8 mouse cellular contexts compared by ENCODE assay signal in genomic region chr16:22265849-22266376, GRCm38 (mm10). TPM values are rescaled to one million over a fixed set of nuclear protein-coding genes. Genes with fewer than 3 reads are reported as not detected.
DNase-seq lines count a peak whose midpoint lies in the region; ATAC-seq and TF ChIP-seq lines count a peak whose summit lies in the region.

Gene Tra2b (minus strand): TSS chr16:22266005.

- peak; percentile 96 for TF ChIP-seq POLR2A in liver, adult 2 months (IDR thresholded peaks at IDR 0.05; ENCODE audit: extremely low read depth, insufficient read depth, low read length)
- TF ChIP-seq POLR2A in myocyte (IDR thresholded peaks at IDR 0.05; ENCODE audit: insufficient read length, low read depth), result peak; percentile 87

- H3K4me3 ChIP-seq in heart, embryonic 11.5 days (ENCODE audit: low read depth, low read length), result peak within 1 kb of the TSS; percentile 98
- H3K4me3 ChIP-seq in kidney, embryonic 16.5 days (ENCODE audit: low read length), result peak within 1 kb of the TSS; percentile 100
- H3K4me3 ChIP-seq in liver, adult 2 months (ENCODE audit: insufficient read depth, low read depth, low read length), result peak within 1 kb of the TSS; percentile 92
- peak within 1 kb of the TSS; percentile 95 for H3K4me3 ChIP-seq in myocyte

- WGBS in heart, embryonic 11.5 days (ENCODE audit: insufficient replicate concordance), result under 1% methylated on average over 38 of the region's 38 CpGs
- WGBS in kidney, embryonic 16.5 days, result 0% methylated on average over 37 of the region's 38 CpGs
- WGBS in liver, adult 2 months, result under 1% methylated on average over 38 of the region's 38 CpGs

- H3K9ac ChIP-seq in heart, embryonic 11.5 days (ENCODE audit: low read depth, low read length), result peak within 1 kb of the TSS; percentile 97
- H3K9ac ChIP-seq in kidney, embryonic 16.5 days (replicated peaks; ENCODE audit: low read length), result peak within 1 kb of the TSS; percentile 99
- peak within 1 kb of the TSS; percentile 89 for H3K9ac ChIP-seq in liver, adult 2 months (ENCODE audit: low read depth, low read length)

- ATAC-seq in erythroblast, adult 5-6 weeks (replicated peaks; ENCODE audit: low FRiP score, poor library complexity, severe bottlenecking), result peak; percentile 96
- peak; percentile 96 for ATAC-seq in heart, embryonic 11.5 days (replicated peaks; ENCODE audit: insufficient number of reproducible peaks, low FRiP score, low TSS enrichment)
- peak; percentile 99 for ATAC-seq in kidney, embryonic 16.5 days (ENCODE audit: low FRiP score, low TSS enrichment)

- peak; percentile 96 to 97 for DNase-seq in B cell, adult 2 months
- peak; percentile 99 for DNase-seq in brain, adult 2 months (ENCODE audit: low read depth, low spot score)
- DNase-seq in liver, adult 2 months (ENCODE audit: extremely low read depth, low read depth, low spot score), result peak; percentile 89
- DNase-seq in splenic B cell, adult 2 months (ENCODE audit: low read depth, low spot score), result peak; percentile 99

- no peaks in the 10 kb centered on the region for H3K36me3 ChIP-seq in heart, embryonic 11.5 days (ENCODE audit: control insufficient read depth, insufficient read depth, low read length)
- H3K36me3 ChIP-seq in kidney, embryonic 16.5 days (ENCODE audit: insufficient read depth, low read length), result no peaks in the 10 kb centered on the region
- no peaks in the 10 kb centered on the region for H3K36me3 ChIP-seq in liver, adult 2 months (ENCODE audit: control insufficient read depth, insufficient read depth, low read length)
- H3K36me3 ChIP-seq in myocyte (ENCODE audit: control insufficient read depth, insufficient read depth), result no peaks in the 10 kb centered on the region
- no peaks in the 10 kb centered on the region for H3K36me3 ChIP-seq in splenic B cell, adult 2 months (ENCODE audit: control insufficient read depth, insufficient read depth, low read length, poor library complexity, severe bottlenecking)

- H3K27me3 ChIP-seq in heart, embryonic 11.5 days (ENCODE audit: control insufficient read depth, insufficient read depth, low read length), result no peaks in the 10 kb centered on the region
- no peaks in the 10 kb centered on the region for H3K27me3 ChIP-seq in kidney, embryonic 16.5 days (ENCODE audit: insufficient read depth, low read length)
- H3K27me3 ChIP-seq in liver, adult 2 months (ENCODE audit: control insufficient read depth, insufficient read depth, low read length), result no peaks in the 10 kb centered on the region
- no peaks in the 10 kb centered on the region for H3K27me3 ChIP-seq in myocyte (ENCODE audit: control insufficient read depth, insufficient read depth, insufficient read length)
- H3K27me3 ChIP-seq in splenic B cell, adult 2 months (ENCODE audit: control insufficient read depth, insufficient read depth, low read length, poor library complexity, severe bottlenecking), result no peaks in the 10 kb centered on the region

- peak within 1 kb of the TSS; percentile 98 for H3K27ac ChIP-seq in heart, embryonic 11.5 days (ENCODE audit: low read depth, low read length)
- peak within 1 kb of the TSS; percentile 98 for H3K27ac ChIP-seq in kidney, embryonic 16.5 days (ENCODE audit: low read length)
- peak within 1 kb of the TSS; percentile 80 for H3K27ac ChIP-seq in liver, adult 2 months (replicated peaks; ENCODE audit: insufficient read depth, low read depth, low read length)

- H3ac ChIP-seq in myocyte (ENCODE audit: control insufficient read depth, insufficient read length), result peak within 1 kb of the TSS; percentile 68

- H3K4me1 ChIP-seq in heart, embryonic 11.5 days (ENCODE audit: control insufficient read depth, insufficient read depth, low read length), result peaks cover 15% of the 10 kb centered on the region
- H3K4me1 ChIP-seq in kidney, embryonic 16.5 days (ENCODE audit: insufficient read depth, low read length), result peaks cover 19% of the 10 kb centered on the region
- H3K4me1 ChIP-seq in liver, adult 2 months (ENCODE audit: control insufficient read depth, insufficient read depth, low read length), result peaks cover 7% of the 10 kb centered on the region; the same call in 1 of the 2 replicates

- TF ChIP-seq CTCF in liver, adult 2 months (IDR thresholded peaks at IDR 0.05; ENCODE audit: low read depth, low read length), result no peak

- H3K9me3 ChIP-seq in heart, embryonic 11.5 days (replicated peaks; ENCODE audit: control insufficient read depth, low read length), result no peaks in the 10 kb centered on the region
- no peaks in the 10 kb centered on the region for H3K9me3 ChIP-seq in kidney, embryonic 16.5 days (ENCODE audit: low read length)

- H3K4me2 ChIP-seq in heart, embryonic 11.5 days, result peak within 1 kb of the TSS; percentile 87
- H3K4me2 ChIP-seq in kidney, embryonic 16.5 days (replicated peaks; ENCODE audit: low read depth, low read length), result peak within 1 kb of the TSS; percentile 71
- H3K4me2 ChIP-seq in myocyte (ENCODE audit: low read depth), result peak within 1 kb of the TSS; percentile 96

- peaks cover 6% of the 10 kb centered on the region; the same call in 1 of the 2 replicates for H3K79me2 ChIP-seq in liver, adult 2 months (ENCODE audit: control insufficient read depth, insufficient read depth, low read length)
- H3K79me2 ChIP-seq in myocyte (ENCODE audit: control insufficient read depth, insufficient read depth), result peaks cover 51% of the 10 kb centered on the region

TF ChIP-seq in myocyte, 11 proteins besides CTCF, POLR2A, EP300 and RAD21:
- no peak for TF ChIP-seq TCF3 (IDR thresholded peaks at IDR 0.05; ENCODE audit: insufficient read length, low read depth)
- TF ChIP-seq TCF12 (IDR thresholded peaks at IDR 0.05; ENCODE audit: insufficient read depth, poor library complexity, severe bottlenecking), result no peak
- no peak for TF ChIP-seq REST (IDR thresholded peaks at IDR 0.05; ENCODE audit: insufficient read depth, insufficient read length)
- TF ChIP-seq MYOD1 (IDR thresholded peaks at IDR 0.05; ENCODE audit: control insufficient read depth in 1 of 3, insufficient read length in 2 of 3, low read depth in 2 of 3), result no peak
- TF ChIP-seq E2F4 (IDR thresholded peaks at IDR 0.05; ENCODE audit: insufficient read depth), result peak; percentile 85
- peak; percentile 98 for TF ChIP-seq POLR2AphosphoS2 (IDR thresholded peaks at IDR 0.05; ENCODE audit: insufficient read length, low read depth)
- no peak for TF ChIP-seq MAX (IDR thresholded peaks at IDR 0.05; ENCODE audit: low read depth)
- no peak for TF ChIP-seq USF1 (IDR thresholded peaks at IDR 0.05; ENCODE audit: low read depth)
- TF ChIP-seq MYOG (IDR thresholded peaks at IDR 0.05; ENCODE audit: control insufficient read depth in 1 of 3, insufficient read depth in 1 of 3, insufficient read length in 2 of 3, low read depth in 2 of 3), result no peak
- no peak for TF ChIP-seq SRF (IDR thresholded peaks at IDR 0.05; ENCODE audit: control insufficient read depth, insufficient read length, low read depth)
- no peak for TF ChIP-seq CEBPB (IDR thresholded peaks at IDR 0.05; ENCODE audit: insufficient read depth, poor library complexity, severe bottlenecking)

RNA-seq across cellular contexts. Expression of gene Tra2b, which starts in this region (rescaled TPM):
- total RNA-seq in erythroblast, adult 5-6 weeks (2015; ENCODE audit: low replicate concordance), result 94.5 and 96.5 TPM in 2 replicates
- total RNA-seq in erythroblast, adult 5-6 weeks (2017; ENCODE audit: low replicate concordance), result 177 and 215 TPM in 2 replicates
- polyA plus RNA-seq in heart, embryonic 11.5 days (2014; fragmentation: Nextera tagmentation; extraction: Ambion mirVana), result 245 and 250 TPM in 2 replicates
- 392 and 404 TPM in 2 replicates for polyA plus RNA-seq in kidney, embryonic 16.5 days (2015; fragmentation: Nextera tagmentation; extraction: Ambion mirVana)
- 49.4 and 53.4 TPM in 2 replicates for total RNA-seq in liver, adult 2 months (2014; rRNA removed)
- polyA plus RNA-seq in liver, adult 2 months (2012; rRNA removed), result 9.4 and 12.8 TPM in 2 replicates
- 41.2 TPM for polyA plus RNA-seq in myocyte (2012; fragmentation: generic; extraction: Trizol)

Comparison
In these comparisons a context has a peak if more than half of its experiments do, and no peak if none do; other contexts are left out.
1. Peak in every context shown above with its lines: DNase-seq, ATAC-seq, H3K4me3 ChIP-seq and H3K27ac ChIP-seq.